Mouse (Mus musculus): ENCODE measurements at regions not wholly inside any gene's neighbourhood (a gene's known extent, or its start where the extent isn't known, plus 50 kb on each side); places are given as distances from the start of the nearest gene placed in this dataset.

DNA sequence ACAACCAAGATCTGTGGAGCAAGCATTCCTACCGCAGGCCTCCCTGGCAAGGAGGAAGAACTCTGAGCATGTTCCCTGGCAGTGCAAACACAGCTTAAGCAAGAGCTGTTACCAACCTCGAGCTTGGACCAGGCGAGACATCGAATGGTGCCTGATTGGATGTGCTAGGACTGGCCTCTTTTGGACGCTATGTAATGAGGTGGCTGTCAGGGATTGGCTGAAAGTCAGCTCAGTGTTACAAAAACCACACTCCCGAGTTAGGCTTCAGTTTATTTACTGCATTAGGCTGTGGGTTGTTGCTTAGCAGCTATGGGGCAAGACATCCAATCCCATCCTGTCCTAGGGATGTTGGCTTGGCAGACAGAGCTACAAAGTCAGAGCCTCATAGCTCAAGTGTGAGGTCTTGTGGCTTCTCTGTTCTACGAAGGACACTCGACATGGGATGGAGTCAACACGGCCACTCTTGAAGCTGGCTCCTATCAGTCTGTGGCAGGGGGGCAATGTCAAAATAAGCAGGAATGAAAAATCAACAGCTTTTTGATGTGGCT lies 244.5 kb downstream of the Prex1 start:
- peaks cover 1% of the 10 kb centered on the region for H3K4me1 ChIP-seq (ENCODE audit: control insufficient read depth, insufficient read depth, low read length)

DNA sequence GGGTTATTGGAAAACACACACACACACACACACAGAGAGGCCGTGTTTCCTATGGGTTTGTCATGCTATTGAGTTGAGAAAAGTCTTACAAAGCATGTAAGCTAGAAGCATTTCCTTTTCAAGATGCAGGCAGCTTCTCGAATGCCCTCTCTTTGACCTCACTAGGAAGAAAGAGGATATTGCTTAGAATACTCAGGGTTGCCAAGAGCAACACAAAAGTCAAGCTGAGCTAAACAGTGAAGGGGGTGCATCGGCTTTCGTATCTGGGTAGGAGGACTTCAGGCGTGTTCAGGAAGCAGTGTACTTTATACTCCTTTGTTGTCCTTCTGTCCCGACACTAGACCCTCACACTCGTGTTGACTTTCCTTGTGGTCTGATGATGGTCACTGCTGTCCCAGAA lies 246.5 kb downstream of the Prex1 start:
- no peak overlapping the region for H3K4me3 ChIP-seq (replicated peaks; ENCODE audit: low read depth, low read length)
- no peaks in the 10 kb centered on the region for H3K9me3 ChIP-seq (ENCODE audit: control insufficient read depth, low read length)
- H3K4me2 ChIP-seq (ENCODE audit: low read length): no peak overlapping the region
- WGBS: 50% methylated on average over 7 of the region's 7 CpGs
- H3K27ac ChIP-seq (replicated peaks; ENCODE audit: low read depth, low read length): no peak overlapping the region
- no peaks in the 10 kb centered on the region for H3K4me1 ChIP-seq (ENCODE audit: control insufficient read depth, insufficient read depth, low read length)
- H3K9ac ChIP-seq (replicated peaks; ENCODE audit: low read length): no peak overlapping the region
- no peaks in the 10 kb centered on the region for H3K27me3 ChIP-seq (ENCODE audit: control insufficient read depth, insufficient read depth, low read length)
- no peaks in the 10 kb centered on the region for H3K36me3 ChIP-seq (ENCODE audit: control insufficient read depth, insufficient read depth, low read length)
- DNase-seq (no peak), ATAC-seq (ENCODE audit: low FRiP score, low TSS enrichment) (no peak)

More for the DNA sequence above, 244.5 kb downstream of the Prex1 start:
- Histone ChIP-seq H3K4me2 (ENCODE audit: low read length) (no peak overlapping the region), H3K4me3 (replicated peaks; ENCODE audit: low read depth, low read length) (no peak overlapping the region), H3K9me3 (ENCODE audit: control insufficient read depth, low read length) (no peaks in the 10 kb centered on the region), H3K36me3 (ENCODE audit: control insufficient read depth, insufficient read depth, low read length) (no peaks in the 10 kb centered on the region), H3K27ac (replicated peaks; ENCODE audit: low read depth, low read length) (no peak overlapping the region), H3K9ac (replicated peaks; ENCODE audit: low read length) (no peak overlapping the region), H3K27me3 (ENCODE audit: control insufficient read depth, insufficient read depth, low read length) (no peaks in the 10 kb centered on the region)
- 91% methylated on average over 9 of the region's 9 CpGs for WGBS
- no peak for ATAC-seq (ENCODE audit: low FRiP score, low TSS enrichment)
- no peak for DNase-seq

DNA sequence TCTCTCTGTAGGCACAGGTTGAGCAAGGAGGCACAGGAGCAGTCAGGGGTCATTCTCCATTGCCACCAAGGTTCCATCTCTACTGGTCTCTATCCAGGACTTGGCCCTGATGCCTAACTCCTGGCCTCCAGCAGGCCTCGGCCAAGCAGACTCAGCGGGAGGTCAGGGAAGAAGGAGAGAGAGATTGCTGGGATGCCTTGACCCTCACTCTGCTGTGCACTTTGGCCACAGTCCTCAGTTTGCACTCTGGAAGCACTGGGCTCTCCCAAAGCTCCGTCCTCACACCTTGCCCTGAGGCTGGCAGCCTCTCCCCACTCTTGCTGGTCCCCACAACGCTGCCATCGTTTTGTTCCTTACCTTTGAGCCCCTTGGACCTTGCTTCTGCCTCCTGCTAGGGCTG lies 248.1 kb downstream of the Prex1 start:
- H3K4me2 ChIP-seq (ENCODE audit: low read length): no peak overlapping the region
- no peaks in the 10 kb centered on the region for H3K4me1 ChIP-seq (ENCODE audit: control insufficient read depth, insufficient read depth, low read length)
- H3K27me3 ChIP-seq (ENCODE audit: control insufficient read depth, insufficient read depth, low read length): no peaks in the 10 kb centered on the region
- 71% methylated on average over 5 of the region's 5 CpGs for WGBS
- no peak overlapping the region for H3K9ac ChIP-seq (replicated peaks; ENCODE audit: low read length)
- no peaks in the 10 kb centered on the region for H3K9me3 ChIP-seq (ENCODE audit: control insufficient read depth, low read length)
- no peaks in the 10 kb centered on the region for H3K36me3 ChIP-seq (ENCODE audit: control insufficient read depth, insufficient read depth, low read length)
- no peak for ATAC-seq (ENCODE audit: low FRiP score, low TSS enrichment)
- no peak for DNase-seq
- no peak overlapping the region for H3K27ac ChIP-seq (replicated peaks; ENCODE audit: low read depth, low read length)
- no peak overlapping the region for H3K4me3 ChIP-seq (replicated peaks; ENCODE audit: low read depth, low read length)

DNA sequence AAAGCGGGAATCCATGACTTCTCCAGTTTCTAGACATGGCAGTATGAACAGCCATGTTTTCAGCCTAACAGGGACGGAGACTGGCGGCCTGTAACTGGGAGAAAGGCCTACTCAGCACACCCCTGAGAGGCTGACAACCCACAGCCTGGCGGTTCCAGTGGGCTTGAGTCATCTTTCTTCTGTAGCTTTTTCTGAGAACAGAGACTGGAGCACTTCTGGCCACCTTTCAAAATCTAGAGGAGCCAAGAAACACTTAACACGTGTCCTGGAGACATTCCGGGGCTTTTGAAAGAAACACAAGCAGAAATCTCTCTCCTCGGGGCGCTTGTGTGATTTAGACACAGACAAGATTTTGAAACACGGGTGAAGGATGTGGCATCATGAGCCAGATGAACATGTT lies 250.1 kb downstream of the Prex1 start:
- DNase-seq: no peak
- Histone ChIP-seq H3K9ac (replicated peaks; ENCODE audit: low read length) (no peak overlapping the region), H3K27ac (replicated peaks; ENCODE audit: low read depth, low read length) (no peak overlapping the region), H3K4me3 (replicated peaks; ENCODE audit: low read depth, low read length) (no peak overlapping the region), H3K27me3 (ENCODE audit: control insufficient read depth, insufficient read depth, low read length) (no peaks in the 10 kb centered on the region), H3K9me3 (ENCODE audit: control insufficient read depth, low read length) (no peaks in the 10 kb centered on the region), H3K4me2 (ENCODE audit: low read length) (no peak overlapping the region), H3K4me1 (ENCODE audit: control insufficient read depth, insufficient read depth, low read length) (no peaks in the 10 kb centered on the region), H3K36me3 (ENCODE audit: control insufficient read depth, insufficient read depth, low read length) (no peaks in the 10 kb centered on the region)
- no peak for ATAC-seq (ENCODE audit: low FRiP score, low TSS enrichment)
- 86% methylated on average over 9 of the region's 9 CpGs for WGBS

DNA sequence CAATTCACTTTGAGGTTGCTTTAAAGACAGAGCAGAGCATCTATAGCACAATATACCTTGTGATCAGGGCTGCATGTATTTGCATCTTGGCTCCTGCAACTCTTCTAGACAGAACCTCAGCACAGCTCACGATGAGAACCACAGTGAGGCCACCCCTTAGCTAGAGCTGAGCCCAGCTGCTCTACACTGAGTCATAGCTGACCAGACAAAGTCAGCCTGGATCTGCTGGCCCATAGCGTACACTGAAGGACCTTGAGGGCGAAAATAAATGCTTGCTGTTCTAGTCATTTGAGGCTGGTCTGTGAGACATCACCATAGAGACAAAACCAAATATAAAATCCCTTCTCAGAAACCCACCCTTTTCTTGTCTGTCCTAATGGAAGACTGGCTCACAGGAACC lies 251.7 kb downstream of the Prex1 start:
- DNase-seq (no peak), ATAC-seq (ENCODE audit: low FRiP score, low TSS enrichment) (no peak)
- 92% methylated on average over 3 of the region's 3 CpGs for WGBS
- Histone ChIP-seq H3K4me3 (replicated peaks; ENCODE audit: low read depth, low read length) (no peak overlapping the region), H3K9ac (replicated peaks; ENCODE audit: low read length) (no peak overlapping the region), H3K27ac (replicated peaks; ENCODE audit: low read depth, low read length) (no peak overlapping the region), H3K27me3 (ENCODE audit: control insufficient read depth, insufficient read depth, low read length) (no peaks in the 10 kb centered on the region), H3K4me1 (ENCODE audit: control insufficient read depth, insufficient read depth, low read length) (no peaks in the 10 kb centered on the region), H3K9me3 (ENCODE audit: control insufficient read depth, low read length) (no peaks in the 10 kb centered on the region), H3K4me2 (ENCODE audit: low read length) (no peak overlapping the region), H3K36me3 (ENCODE audit: control insufficient read depth, insufficient read depth, low read length) (no peaks in the 10 kb centered on the region)

DNA sequence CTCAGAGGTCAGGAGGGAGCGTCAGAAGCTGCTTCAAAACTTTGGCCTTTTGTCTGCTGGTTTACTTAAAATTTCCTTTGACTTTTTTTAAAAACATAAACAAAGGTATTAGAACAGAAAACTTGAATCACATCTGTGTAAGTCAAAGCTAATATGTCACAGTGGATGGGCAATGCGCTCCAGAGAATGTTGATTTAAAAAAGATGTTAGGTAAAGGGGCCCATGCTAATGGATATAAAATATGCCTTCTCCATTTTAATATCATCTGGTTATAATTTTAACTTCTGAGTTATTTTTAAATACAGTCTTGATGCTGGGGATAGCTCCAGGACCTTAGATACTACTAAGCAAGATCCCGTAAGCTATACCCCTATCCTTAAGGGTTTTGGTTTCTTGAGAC lies 252.5 kb downstream of the Prex1 start:
- Histone ChIP-seq H3K27me3 (ENCODE audit: control insufficient read depth, insufficient read depth, low read length) (no peaks in the 10 kb centered on the region), H3K9me3 (ENCODE audit: control insufficient read depth, low read length) (no peaks in the 10 kb centered on the region), H3K9ac (replicated peaks; ENCODE audit: low read length) (no peak overlapping the region), H3K4me3 (replicated peaks; ENCODE audit: low read depth, low read length) (no peak overlapping the region), H3K36me3 (ENCODE audit: control insufficient read depth, insufficient read depth, low read length) (no peaks in the 10 kb centered on the region), H3K27ac (replicated peaks; ENCODE audit: low read depth, low read length) (no peak overlapping the region), H3K4me1 (ENCODE audit: control insufficient read depth, insufficient read depth, low read length) (no peaks in the 10 kb centered on the region), H3K4me2 (ENCODE audit: low read length) (no peak overlapping the region)
- ATAC-seq (ENCODE audit: low FRiP score, low TSS enrichment) (no peak), DNase-seq (no peak)
- WGBS: 96% methylated on average over 3 of the region's 3 CpGs

DNA sequence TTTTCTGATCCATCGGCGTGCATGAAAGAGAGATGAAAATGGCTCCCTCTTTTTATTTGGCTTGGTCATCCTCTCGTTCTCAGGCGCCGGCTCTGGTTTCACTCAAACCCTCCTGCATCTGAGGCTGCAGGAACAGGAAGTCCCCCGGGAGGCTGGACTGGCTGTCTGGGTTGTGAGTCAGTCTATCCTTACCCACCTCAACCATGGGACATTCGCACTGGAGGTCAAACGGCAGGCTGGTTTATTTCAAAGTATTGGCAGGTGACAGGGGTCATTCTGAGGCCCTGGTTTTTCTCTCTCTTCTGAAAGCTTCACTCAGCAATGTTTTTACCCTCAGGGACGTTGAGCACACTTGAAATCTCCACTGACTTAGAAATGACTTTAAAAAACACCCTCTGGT lies 253.7 kb downstream of the Prex1 start:
- H3K27ac ChIP-seq (replicated peaks; ENCODE audit: low read depth, low read length): no peak overlapping the region; the same call in 1 of the 2 replicates
- no peak overlapping the region for H3K4me2 ChIP-seq (ENCODE audit: low read length)
- no peak for DNase-seq
- H3K9me3 ChIP-seq (ENCODE audit: control insufficient read depth, low read length): no peaks in the 10 kb centered on the region
- H3K9ac ChIP-seq (replicated peaks; ENCODE audit: low read length): no peak overlapping the region
- 76% methylated on average over 9 of the region's 9 CpGs for WGBS
- no peak overlapping the region for H3K4me3 ChIP-seq (replicated peaks; ENCODE audit: low read depth, low read length)
- H3K27me3 ChIP-seq (ENCODE audit: control insufficient read depth, insufficient read depth, low read length): no peaks in the 10 kb centered on the region
- no peaks in the 10 kb centered on the region for H3K4me1 ChIP-seq (ENCODE audit: control insufficient read depth, insufficient read depth, low read length)
- ATAC-seq (ENCODE audit: low FRiP score, low TSS enrichment): no peak
- no peaks in the 10 kb centered on the region for H3K36me3 ChIP-seq (ENCODE audit: control insufficient read depth, insufficient read depth, low read length)

DNA sequence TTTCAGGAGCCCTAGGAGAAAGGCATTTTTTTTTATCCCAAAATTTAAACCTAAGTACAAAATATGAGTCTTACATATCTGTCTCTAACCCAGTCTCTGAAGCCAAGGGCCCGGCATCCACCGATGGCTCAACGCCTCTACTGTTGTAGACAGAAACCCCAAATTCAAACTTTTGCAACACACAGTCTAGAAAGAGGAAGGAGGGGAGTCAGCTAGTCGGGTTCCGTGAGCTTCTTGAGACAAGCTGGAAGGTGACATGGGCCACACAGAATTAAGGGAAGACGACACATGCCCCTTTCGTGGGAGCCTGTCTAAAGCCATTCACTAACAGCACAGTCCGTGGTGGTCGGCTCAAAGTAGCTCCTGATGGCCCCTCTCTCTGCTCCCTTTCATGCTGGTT lies 254.7 kb downstream of the Prex1 start:
- Histone ChIP-seq H3K27ac (replicated peaks; ENCODE audit: low read depth, low read length) (no peak overlapping the region), H3K4me3 (replicated peaks; ENCODE audit: low read depth, low read length) (no peak overlapping the region), H3K27me3 (ENCODE audit: control insufficient read depth, insufficient read depth, low read length) (no peaks in the 10 kb centered on the region), H3K4me1 (ENCODE audit: control insufficient read depth, insufficient read depth, low read length) (no peaks in the 10 kb centered on the region), H3K9ac (replicated peaks; ENCODE audit: low read length) (no peak overlapping the region), H3K9me3 (ENCODE audit: control insufficient read depth, low read length) (no peaks in the 10 kb centered on the region), H3K36me3 (ENCODE audit: control insufficient read depth, insufficient read depth, low read length) (no peaks in the 10 kb centered on the region), H3K4me2 (ENCODE audit: low read length) (no peak overlapping the region)
- WGBS: 88% methylated on average over 9 of the region's 9 CpGs
- DNase-seq (no peak), ATAC-seq (ENCODE audit: low FRiP score, low TSS enrichment) (no peak)

DNA sequence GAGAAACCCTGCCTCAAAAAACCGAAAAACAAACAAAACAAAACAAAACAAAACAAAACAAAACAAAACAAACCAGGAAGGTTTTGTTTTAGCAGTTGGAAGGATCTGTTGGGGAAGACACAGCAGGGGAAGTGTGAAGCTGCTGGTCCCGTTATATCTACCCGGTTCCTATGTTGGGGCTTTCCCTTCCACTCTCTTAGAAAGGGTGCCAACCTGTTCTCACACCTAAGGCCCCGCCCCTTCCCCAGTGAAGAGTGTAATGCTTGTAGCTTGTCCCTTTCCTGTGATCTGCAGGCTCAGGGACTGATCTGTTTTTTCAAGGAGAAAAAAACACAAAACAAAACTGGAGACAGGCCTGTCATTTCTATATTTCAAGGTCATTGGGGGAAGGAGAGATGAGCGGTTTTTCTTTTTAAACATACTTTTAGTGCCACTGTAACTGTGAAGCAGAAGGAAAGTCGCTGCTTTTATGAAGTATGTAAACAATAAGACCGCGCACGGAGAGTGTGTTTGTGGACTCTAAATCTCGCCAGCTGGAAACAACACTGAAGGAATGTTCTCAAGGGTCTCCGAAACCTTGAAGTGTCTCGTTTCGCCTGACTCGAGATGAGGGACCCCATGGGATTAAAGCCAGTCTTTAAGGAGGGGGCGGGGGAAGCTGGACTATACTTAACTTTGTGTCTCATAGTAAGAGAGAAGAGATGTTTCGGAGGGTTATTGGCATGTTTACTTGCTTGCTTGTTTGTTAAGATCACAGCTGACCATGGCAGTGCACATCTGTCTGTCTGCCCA lies 256.1 kb downstream of the Prex1 start:
- no peak for DNase-seq
- Histone ChIP-seq H3K27me3 (ENCODE audit: control insufficient read depth, insufficient read depth, low read length) (no peaks in the 10 kb centered on the region), H3K4me1 (ENCODE audit: control insufficient read depth, insufficient read depth, low read length) (no peaks in the 10 kb centered on the region), H3K27ac (replicated peaks; ENCODE audit: low read depth, low read length) (no peak overlapping the region), H3K4me3 (replicated peaks; ENCODE audit: low read depth, low read length) (no peak overlapping the region), H3K9me3 (ENCODE audit: control insufficient read depth, low read length) (no peaks in the 10 kb centered on the region), H3K9ac (replicated peaks; ENCODE audit: low read length) (no peak overlapping the region), H3K4me2 (ENCODE audit: low read length) (no peak overlapping the region), H3K36me3 (ENCODE audit: control insufficient read depth, insufficient read depth, low read length) (no peaks in the 10 kb centered on the region)
- 78% methylated on average over 16 of the region's 16 CpGs for WGBS
- ATAC-seq (ENCODE audit: low FRiP score, low TSS enrichment): no peak
